Mouse (Mus musculus) heart, postnatal 0 days (tissue): Measurements from ENCODE around the gene Acsl6. TPM values are rescaled to one million over a fixed set of nuclear protein-coding genes. Genes with fewer than 3 reads are reported as not detected.

Experiments
- ATAC-seq: fragments of 200-750 bp; cut with Nextera tagmentation; 2 replicates; pipeline ENCODE4 v1.8.0; 2017; ENCODE audit warnings: low read depth, moderate number of reproducible peaks, moderate library complexity; ENCODE audit not compliant: insufficient read depth
- DNase-seq: peaks from one replicate; pipeline ENCODE4 v3.0.0-alpha.2; 2016; ENCODE audit warnings: low spot score
- H3K27ac ChIP-seq: fragments of 300-500 bp; sonication (generic); 2 replicates; pipeline ENCODE4 v1.5.1; 2014; ENCODE audit warnings: low read depth, mild to moderate bottlenecking
- H3K27me3 ChIP-seq: fragments of 300-500 bp; sonication (generic); 2 replicates; pipeline ENCODE4 v1.6.1; 2014; ENCODE audit warnings: low read length, mixed read lengths; ENCODE audit not compliant: control insufficient read depth, insufficient read depth
- H3K36me3 ChIP-seq: fragments of 300-500 bp; sonication (generic); replicated peaks from 2 replicates; pipeline ENCODE4 v1.6.1; 2014; ENCODE audit warnings: low read length, mixed read lengths; ENCODE audit not compliant: control insufficient read depth, insufficient read depth
- H3K4me1 ChIP-seq: fragments of 300-500 bp; sonication (generic); 2 replicates; pipeline ENCODE4 v1.6.1; 2014; ENCODE audit warnings: antibody characterized with exemption; ENCODE audit not compliant: control insufficient read depth, insufficient read depth
- H3K4me2 ChIP-seq: fragments of 300-500 bp; sonication (generic); 2 replicates; pipeline ENCODE4 v1.6.1; 2014; ENCODE audit warnings: low read depth, mild to moderate bottlenecking, low read length, moderate library complexity
- H3K4me3 ChIP-seq: fragments of 300-500 bp; sonication (generic); 2 replicates; pipeline ENCODE4 v1.5.1; 2014; ENCODE audit warnings: low read depth, low read length
- H3K9ac ChIP-seq: fragments of 300-500 bp; sonication (generic); replicated peaks from 2 replicates; pipeline ENCODE4 v1.6.1; 2014; ENCODE audit warnings: low read depth, low read length, mixed read lengths
- H3K9me3 ChIP-seq: fragments of 300-500 bp; sonication (generic); replicated peaks from 2 replicates; pipeline ENCODE4 v1.6.1; 2016; ENCODE audit warnings: low read length; ENCODE audit not compliant: control insufficient read depth
- CTCF ChIP-seq: IDR thresholded peaks from 2 replicates; pipeline ENCODE4 v1.5.1; 2016; ENCODE audit warnings: antibody characterized with exemption, control low read depth, low read depth
- EP300 ChIP-seq: IDR thresholded peaks from 2 replicates; pipeline ENCODE4 v1.6.1; 2016; ENCODE audit warnings: antibody characterized with exemption, low read depth
- WGBS: fragments of 180-500 bp; shearing (Covaris S2); extraction: QIAGEN DNeasy Blood & Tissue Kit; methylation state at CpG from one replicate; pipeline ENCODE4 v1.1.7; 2014; 5-methylcytosine and 5-hydroxymethylcytosine counted together
- polyA plus RNA-seq: library from polyadenylated mRNA; unstranded; fragments of >200 nt; fragmentation: Nextera tagmentation; extraction: Ambion mirVana; gene quantifications from 2 replicates; pipeline ENCODE4 v1.2.1, GENCODE M21; 2015
- total RNA-seq: library from RNA; depleted of rRNA; stranded (reverse); fragments of >200 nt; gene quantifications from 2 replicates; pipeline ENCODE4 v1.2.3, GENCODE M21; 2014; ENCODE audit warnings: low replicate concordance; rRNA removed

Acsl6 gene
- 0.04 and 0.97 TPM in 2 replicates for total RNA-seq
- 0.32 and 0.51 TPM in 2 replicates for polyA plus RNA-seq

GRCm38 (mm10) chr11:54303728-54304470 lies at the start of gene Acsl6:
Gene Acsl6, plus strand, starts transcription at chr11:54303798.
- H3K27me3 ChIP-seq = peaks cover 24% of the 10 kb centered on the region
- ATAC-seq = no peak

GRCm38 (mm10) chr11:54254114-54254513 lies 49.5 kb upstream of the Acsl6 start:
- H3K36me3 ChIP-seq = no peaks in the 10 kb centered on the region
- H3K4me2 ChIP-seq = no peak overlapping the region
- H3K27ac ChIP-seq = no peak overlapping the region
- WGBS = 33% methylated on average over 4 of the region's 4 CpGs
- DNase-seq = peak; percentile 34
- no peaks in the 10 kb centered on the region for H3K9me3 ChIP-seq
- peaks cover 8% of the 10 kb centered on the region for H3K4me1 ChIP-seq
- 0 out of 2 replicates have a peak, but pooled peaks cover 5% of the 10 kb centered on the region for H3K27me3 ChIP-seq
- TF ChIP-seq EP300 = no peak
- peak; percentile 53 for TF ChIP-seq CTCF
- H3K9ac ChIP-seq = no peak overlapping the region
- ATAC-seq = no peak
- no peak overlapping the region for H3K4me3 ChIP-seq

More at GRCm38 (mm10) chr11:54303728-54304470, at the start of gene Acsl6:
- Histone ChIP-seq H3K9me3 (no peaks in the 10 kb centered on the region), H3K4me2 (peak within 1 kb of the TSS; percentile 78), H3K4me1 (peaks cover 6% of the 10 kb centered on the region; the same call in 1 of the 2 replicates), H3K4me3 (peak within 1 kb of the TSS; percentile 51), H3K27ac (no peak within 1 kb of the TSS), H3K9ac (0 out of 2 replicates have a peak within 1 kb of the TSS, but pooled peaks have one; percentile 16), H3K36me3 (no peaks in the 10 kb centered on the region)
- DNase-seq = no peak
- TF ChIP-seq EP300 (no peak), CTCF (no peak)
- WGBS = under 1% methylated on average over 51 of the region's 59 CpGs

- Histone ChIP-seq H3K27ac (no peak overlapping the region), H3K9me3 (no peaks in the 10 kb centered on the region), H3K4me1 (no peaks in the 10 kb centered on the region), H3K27me3 (0 out of 2 replicates have a peak, but pooled peaks cover 5% of the 10 kb centered on the region), H3K9ac (no peak overlapping the region), H3K4me2 (no peak overlapping the region), H3K4me3 (no peak overlapping the region), H3K36me3 (no peaks in the 10 kb centered on the region)
- TF ChIP-seq CTCF (peak; percentile 91), EP300 (no peak)
- DNase-seq (peak; percentile 84), ATAC-seq (peak; percentile 72; the same call in 1 of the 2 replicates)
- 53% methylated on average over 3 of the region's 3 CpGs for WGBS
Observed at GRCm38 (mm10) chr11:54256624-54257376, 46.8 kb upstream of the Acsl6 start.

- TF ChIP-seq CTCF (peak; percentile 15; the same call in 1 of the 2 replicates), EP300 (no peak)
- 15% methylated on average over 1 of the region's 1 CpGs for WGBS
- no peak for DNase-seq
- Histone ChIP-seq H3K4me2 (no peak overlapping the region), H3K36me3 (no peaks in the 10 kb centered on the region), H3K9me3 (no peaks in the 10 kb centered on the region), H3K27me3 (no peaks in the 10 kb centered on the region), H3K4me3 (no peak overlapping the region), H3K27ac (no peak overlapping the region), H3K4me1 (no peaks in the 10 kb centered on the region), H3K9ac (no peak overlapping the region)
- no peak for ATAC-seq
Observed at GRCm38 (mm10) chr11:54263405-54264031, 40.1 kb upstream of the Acsl6 start.

GRCm38 (mm10) chr11:54264542-54264941 lies 39.1 kb upstream of the Acsl6 start:
- no peak overlapping the region for H3K4me2 ChIP-seq
- H3K27me3 ChIP-seq = no peaks in the 10 kb centered on the region
- no peak overlapping the region for H3K27ac ChIP-seq
- H3K4me1 ChIP-seq = no peaks in the 10 kb centered on the region
- no peak for ATAC-seq
- no peak for TF ChIP-seq EP300
- peak; percentile 85 for TF ChIP-seq CTCF
- no peaks in the 10 kb centered on the region for H3K36me3 ChIP-seq
- DNase-seq = peak; percentile 34
- H3K9me3 ChIP-seq = no peaks in the 10 kb centered on the region
- WGBS = 57% methylated on average over 2 of the region's 2 CpGs
- no peak overlapping the region for H3K4me3 ChIP-seq
- no peak overlapping the region for H3K9ac ChIP-seq
